Mouse (Mus musculus) Patski (cell line): Measurements from ENCODE around the gene Erp27. TPM values are rescaled to one million over a fixed set of nuclear protein-coding genes. Genes with fewer than 3 reads are reported as not detected.

Experiments
- ATAC-seq: fragments of 100-300 bp; one replicate; pipeline ENCODE4 v1.8.0; 2021
- CTCF ChIA-PET: fragments of 350-600 bp; sonication (Branson Sonifier 250); formaldehyde crosslinking; loops from one replicate; lab custom pipeline; 2022; ENCODE audit warnings: inconsistent platforms; lab: Charles Lee
- POLR2A ChIA-PET: fragments of 350-600 bp; sonication (Branson Sonifier 250); formaldehyde crosslinking; loops from one replicate; lab custom pipeline; 2022; ENCODE audit warnings: antibody characterized with exemption, inconsistent platforms; lab: Charles Lee
- DNase-seq: peaks from one replicate; pipeline ENCODE4 v3.0.0-alpha.2; 2011; ENCODE audit warnings: low read depth, low spot score
- H3K27me3 ChIP-seq: fragments of 371-371 bp; one replicate; pipeline ENCODE4 v1.5.1; 2021
- CTCF ChIP-seq: fragments of 100-300 bp; IDR thresholded peaks from one replicate; pipeline ENCODE4 v1.5.1; 2021
- in situ Hi-C: fragments of 300-500 bp; cut with MboI; formaldehyde crosslinking; loops from 3 replicates; pipeline ENCODE4 v1.11.1; 2018; ENCODE audit warnings: low pct_unique_long_range_greater_than_20kb, mixed read lengths
- polyA plus RNA-seq: library from polyadenylated mRNA; unstranded; gene quantifications from one replicate; pipeline ENCODE4 v1.2.3, GENCODE M21; 2021

Gene Erp27
- polyA plus RNA-seq, 1 experiment from 2014 or later: 0.30 TPM

DNA sequence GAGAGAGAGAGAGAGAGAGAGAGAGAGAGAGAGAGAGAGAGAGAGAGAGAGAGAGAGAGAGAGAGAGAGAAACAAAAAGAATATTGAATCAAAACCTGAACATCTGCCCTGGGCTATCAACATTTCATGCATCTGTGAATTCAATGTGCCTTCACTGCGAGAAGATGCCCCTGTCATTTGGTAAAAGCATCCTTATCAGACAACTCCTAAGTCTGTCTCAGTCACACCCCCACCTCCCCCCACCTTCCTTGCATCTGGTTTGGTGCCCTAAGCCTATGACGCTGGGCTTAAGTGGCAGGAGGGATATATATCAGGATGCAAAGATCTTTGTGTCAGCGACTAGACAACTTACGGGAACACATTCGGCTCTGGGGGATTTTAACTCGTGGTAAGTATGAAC, 32.2 kb upstream of the Erp27 start:
- DNase-seq (no peak), ATAC-seq (no peak)
- ChIA-PET CTCF (no interaction called here), POLR2A (no interaction called here)
- no peaks in the 10 kb centered on the region for H3K27me3 ChIP-seq
- in situ Hi-C loops: no loop called here
- TF ChIP-seq CTCF: no peak

DNA sequence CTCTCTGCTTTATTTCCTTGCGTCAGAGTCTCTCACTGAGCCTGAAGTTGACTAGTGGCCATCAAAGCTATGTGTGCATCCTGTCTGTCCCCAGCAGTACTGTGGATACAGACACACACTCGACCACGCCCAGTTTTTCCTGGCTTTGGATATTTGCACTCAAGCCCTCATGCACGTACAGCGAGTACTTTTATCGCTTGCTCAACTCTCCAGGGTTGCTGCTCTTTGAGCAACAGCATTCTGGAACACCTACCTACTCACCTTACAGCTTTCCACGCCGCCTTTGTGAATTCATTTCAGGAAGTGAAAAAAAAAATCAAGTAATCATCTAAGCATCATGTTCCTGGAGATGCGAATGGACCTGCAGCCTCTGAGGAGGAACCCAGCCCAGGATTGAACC, 30.9 kb upstream of the Erp27 start:
- no peaks in the 10 kb centered on the region for H3K27me3 ChIP-seq
- CTCF ChIA-PET: interaction anchor here (1.4 kb wide), 1 partner anchor 12 kb away, joined by 4 read pairs; no protein-coding TSS in a partner anchor
- no peak for DNase-seq
- no peak for TF ChIP-seq CTCF
- in situ Hi-C loops: no loop called here
- POLR2A ChIA-PET: no interaction called here
- ATAC-seq: no peak

- DNase-seq (no peak), ATAC-seq (no peak)
- no peaks in the 10 kb centered on the region for H3K27me3 ChIP-seq
- ChIA-PET CTCF (no interaction called here), POLR2A (no interaction called here)
- TF ChIP-seq CTCF: no peak
- in situ Hi-C loops: no loop called here
These were observed 28.2 kb upstream of the Erp27 start for GRCm38 (mm10) chr6:136950171-136950570.

DNA sequence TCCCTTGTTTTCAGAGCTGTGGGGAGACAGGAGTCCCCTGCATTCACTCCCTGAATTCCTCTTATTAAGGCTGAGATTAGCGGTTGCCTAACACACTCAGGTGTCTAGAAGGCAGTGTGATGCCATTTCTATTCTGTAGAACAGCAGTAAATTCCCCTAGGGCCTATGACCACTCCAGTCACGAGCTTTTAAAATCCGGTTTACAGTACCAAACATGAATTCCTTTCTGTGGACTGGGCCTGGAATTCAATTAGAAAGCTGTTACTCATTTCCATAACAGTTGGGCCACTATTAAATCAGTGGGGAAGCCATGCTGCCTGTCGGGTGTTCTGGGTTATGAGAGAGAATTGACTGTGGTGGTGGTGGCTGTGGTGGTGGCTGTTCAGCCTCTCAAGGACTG, 25.7 kb upstream of the Erp27 start:
- DNase-seq: peak; percentile 71
- CTCF ChIA-PET: interaction anchor here (0.8 to 1.8 kb wide), 2 partner anchors 11 to 16 kb away, joined by 4 to 6 read pairs; no protein-coding TSS in a partner anchor
- ATAC-seq: peak; percentile 95
- POLR2A ChIA-PET: interaction anchor here (0.8 kb wide), 1 partner anchor 12 kb away, joined by 3 read pairs; no protein-coding TSS in a partner anchor
- no peak for TF ChIP-seq CTCF
- no peaks in the 10 kb centered on the region for H3K27me3 ChIP-seq
- in situ Hi-C loops: no loop called here

DNA sequence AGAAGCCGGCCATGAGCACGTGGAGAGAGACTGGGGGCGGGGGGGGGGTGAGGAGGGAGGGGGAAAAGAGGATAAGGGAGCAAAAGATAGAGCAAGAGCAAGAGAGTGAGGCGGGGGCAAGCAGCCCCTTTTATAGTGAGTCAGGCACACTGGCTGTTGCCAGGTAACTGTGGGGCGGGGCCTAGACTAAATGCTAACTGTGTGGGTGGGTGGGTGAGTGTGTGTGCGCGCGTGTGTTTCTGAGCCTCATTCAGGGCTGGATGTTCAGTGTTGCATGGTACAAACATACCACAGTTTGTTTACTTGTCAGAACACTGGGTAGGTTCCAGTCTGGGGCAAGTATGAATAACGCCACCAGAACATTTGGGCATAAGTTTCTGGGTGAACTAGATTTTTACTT, 25.0 kb upstream of the Erp27 start:
- no peak for TF ChIP-seq CTCF
- ATAC-seq (no peak), DNase-seq (no peak)
- ChIA-PET CTCF (interaction anchor here (1.8 kb wide), 1 partner anchor 12 kb away, joined by 6 read pairs; no protein-coding TSS in a partner anchor), POLR2A (no interaction called here)
- in situ Hi-C loops: no loop called here
- no peaks in the 10 kb centered on the region for H3K27me3 ChIP-seq

DNA sequence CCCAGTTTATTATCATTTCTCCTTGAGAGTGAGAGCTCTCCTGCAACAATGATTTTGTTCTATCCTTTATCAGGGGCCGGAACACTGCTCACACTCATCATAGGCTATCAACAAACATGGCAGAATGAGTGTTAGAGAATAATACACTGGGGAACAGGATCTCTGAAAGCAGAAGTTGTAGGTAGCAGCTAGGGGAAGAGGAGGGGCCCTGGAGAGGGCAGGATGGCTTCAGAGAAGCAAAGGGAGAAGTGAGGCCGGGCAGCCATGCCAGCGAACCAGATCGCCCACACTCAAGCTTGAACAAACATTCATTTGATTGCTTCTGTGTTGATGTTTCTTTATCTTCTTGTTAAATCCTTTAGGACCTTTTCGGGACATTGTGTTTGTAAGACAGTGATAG, 24.3 kb upstream of the Erp27 start:
- ATAC-seq (no peak), DNase-seq (no peak)
- in situ Hi-C loops: no loop called here
- no peaks in the 10 kb centered on the region for H3K27me3 ChIP-seq
- ChIA-PET CTCF (no interaction called here), POLR2A (no interaction called here)
- TF ChIP-seq CTCF: no peak

DNA sequence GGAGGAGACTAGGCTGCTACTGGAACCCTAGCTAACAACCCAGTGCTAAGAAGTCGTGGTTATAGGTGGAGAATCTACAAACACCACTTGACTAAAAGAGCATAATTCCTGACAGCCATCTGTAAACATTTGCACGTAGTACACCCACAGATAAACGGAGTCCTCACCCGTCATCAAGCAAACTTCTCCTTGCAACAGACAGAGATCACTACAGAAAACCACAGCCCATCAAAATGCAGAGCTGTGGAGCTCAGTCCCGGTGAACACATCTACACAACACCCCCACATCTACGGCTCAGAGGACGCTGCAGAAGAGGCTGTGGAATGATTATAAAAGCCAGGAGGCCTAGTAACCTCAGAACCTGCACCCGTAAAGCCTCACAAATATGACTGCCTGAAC, 22.5 kb upstream of the Erp27 start:
- TF ChIP-seq CTCF: no peak
- in situ Hi-C loops: no loop called here
- POLR2A ChIA-PET: no interaction called here
- CTCF ChIA-PET: interaction anchor here (1.1 to 6.8 kb wide), 3 partner anchors 13 to 57 kb away, joined by 3 to 33 read pairs (median 5); no protein-coding TSS in a partner anchor
- no peaks in the 10 kb centered on the region for H3K27me3 ChIP-seq
- no peak for DNase-seq
- no peak for ATAC-seq

GRCm38 (mm10) chr6:136943392-136943791, 21.4 kb upstream of the Erp27 start:
- in situ Hi-C loops: no loop called here

GRCm38 (mm10) chr6:136942280-136942679, 20.3 kb upstream of the Erp27 start:
- ATAC-seq (no peak), DNase-seq (no peak)
- in situ Hi-C loops: no loop called here
- ChIA-PET POLR2A (no interaction called here), CTCF (interaction anchor here (1.1 to 6.8 kb wide), 2 partner anchors 11 to 15 kb away, joined by 4 to 33 read pairs; no protein-coding TSS in a partner anchor)
- no peak for TF ChIP-seq CTCF
- no peaks in the 10 kb centered on the region for H3K27me3 ChIP-seq

More at GRCm38 (mm10) chr6:136943392-136943791, 21.4 kb upstream of the Erp27 start:
- TF ChIP-seq CTCF: no peak
- ChIA-PET CTCF (interaction anchor here (1.1 to 6.8 kb wide), 3 partner anchors 12 to 56 kb away, joined by 3 to 33 read pairs (median 5); no protein-coding TSS in a partner anchor), POLR2A (interaction anchor here (0.5 kb wide), 1 partner anchor 12 kb away, joined by 3 read pairs; no protein-coding TSS in a partner anchor)
- no peaks in the 10 kb centered on the region for H3K27me3 ChIP-seq
- ATAC-seq (no peak), DNase-seq (no peak)

DNA sequence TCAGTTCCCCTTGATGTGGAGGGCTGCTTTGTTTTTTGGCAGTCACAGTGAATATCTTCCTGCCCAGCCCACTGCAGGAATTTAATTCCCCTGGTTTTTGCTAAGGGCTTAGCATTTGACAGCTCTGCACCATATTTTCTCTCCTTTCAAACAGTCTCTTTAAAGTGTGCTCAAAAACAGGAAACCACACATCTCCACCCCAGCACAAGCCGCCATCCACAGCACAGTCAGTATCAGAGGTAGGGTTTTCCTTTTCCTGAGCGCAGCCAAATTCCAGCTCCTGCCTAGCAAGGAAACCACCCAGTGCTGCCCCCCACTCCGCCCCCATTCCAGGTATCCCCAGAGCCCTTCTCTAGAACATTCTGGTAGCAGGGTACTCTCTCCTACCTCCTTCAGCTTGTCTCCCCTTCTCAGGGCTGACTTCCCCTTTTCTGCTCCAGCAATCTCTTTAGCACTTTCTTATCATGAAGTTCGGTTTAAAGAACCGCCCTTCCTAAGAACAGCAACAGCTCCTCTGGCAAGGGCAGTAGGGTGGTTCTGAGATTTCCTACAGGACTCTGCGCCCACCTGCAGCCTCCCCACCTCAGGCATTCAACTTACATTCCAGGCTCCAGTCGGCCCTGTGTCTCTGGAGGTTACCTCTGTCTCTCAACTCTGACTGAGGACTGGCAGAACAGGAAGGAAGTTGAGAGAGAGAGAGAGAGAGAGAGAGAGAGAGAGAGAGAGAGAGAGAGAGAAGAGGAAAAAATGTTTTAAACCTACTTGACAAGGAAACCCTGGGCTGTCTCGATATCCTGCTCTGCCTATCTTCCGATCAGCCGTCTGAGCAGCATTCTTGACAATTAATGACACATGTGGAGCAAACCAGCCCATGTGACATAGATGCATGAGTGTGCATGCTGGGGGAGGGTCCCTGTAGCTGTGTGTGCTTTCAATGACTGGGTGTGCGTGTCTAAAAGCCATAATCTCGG, 19.4 kb upstream of the Erp27 start, which contains the start of gene Arhgdib:
Gene Arhgdib (minus strand): TSS at position 849 of the 971 bp plus-strand sequence.
- ChIA-PET CTCF (interaction anchor here (1.0 to 6.8 kb wide), 5 partner anchors 10 to 136 kb away, joined by 3 to 33 read pairs (median 4); no protein-coding TSS in a partner anchor), POLR2A (no interaction called here)
- DNase-seq: no peak
- no peak for TF ChIP-seq CTCF
- in situ Hi-C loops: no loop called here
- no peaks in the 10 kb centered on the region for H3K27me3 ChIP-seq
- ATAC-seq: peak; percentile 66
